ENCODE assay signal across 8 mouse cellular contexts in the genomic region with DNA sequence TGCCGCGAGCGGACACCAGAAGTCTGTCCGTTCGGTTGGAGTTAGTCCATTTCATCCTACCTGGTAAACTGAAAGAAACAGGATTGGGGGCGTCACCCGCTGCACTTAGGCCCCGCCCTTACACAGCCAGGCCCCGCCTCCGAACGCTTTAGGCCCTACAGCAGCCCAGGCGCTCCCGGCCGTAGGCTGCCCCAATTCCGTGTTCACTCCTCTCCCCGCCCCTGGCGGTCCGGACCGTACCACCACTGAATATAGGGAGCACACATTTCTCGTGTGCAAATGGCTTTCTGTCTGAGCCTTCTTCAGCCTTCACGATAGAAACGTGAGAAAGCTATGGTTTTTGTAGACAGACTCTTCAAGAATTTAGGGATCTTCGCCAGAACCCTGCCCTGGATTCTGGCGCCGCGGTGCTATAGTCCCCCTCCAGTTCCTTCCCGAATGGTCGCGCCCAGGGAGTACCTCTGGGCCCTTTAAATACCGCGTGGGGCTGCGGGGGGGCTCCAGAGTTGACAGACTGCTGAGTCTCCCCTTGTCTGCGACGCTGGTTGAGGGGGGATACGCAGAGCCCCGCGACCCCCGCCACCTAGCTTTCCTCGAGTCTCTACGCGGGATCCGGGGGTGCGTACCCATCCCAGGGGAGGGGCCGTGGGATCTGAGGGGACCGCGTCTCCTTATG. TPM values are rescaled to one million over a fixed set of nuclear protein-coding genes. Genes with fewer than 3 reads are reported as not detected.
DNase-seq lines count a peak whose midpoint lies in the region; ATAC-seq lines count a peak whose summit lies in the region.

A gene (plus strand): TSS at position 232 of the 676 bp plus-strand sequence.

- H3K9me3 ChIP-seq in hindbrain, embryonic 12.5 days (replicated peaks), result no peaks in the 10 kb centered on the region

- peak; percentile 98 for ATAC-seq in hindbrain, embryonic 12.5 days (ENCODE audit: low FRiP score)

- H3K27ac ChIP-seq in hindbrain, embryonic 12.5 days, result peak within 1 kb of the TSS; percentile 61; the same call in 1 of the 2 replicates

- H3K9ac ChIP-seq in hindbrain, embryonic 12.5 days, result peak within 1 kb of the TSS; percentile 65

- DNase-seq in NIH3T3 (ENCODE audit: low read depth), result peak; percentile 98
- DNase-seq in cerebellum, postnatal 10 days, result peak; percentile 95 to 96
- peak; percentile 87 to 91 for DNase-seq in frontal cortex, postnatal 10 days (ENCODE audit: low spot score in 2 of 2)
- peak; percentile 94 for DNase-seq in layer of hippocampus, postnatal 14 days (ENCODE audit: low spot score in 2 of 2)
- DNase-seq in lung, postnatal 14 days, result peak; percentile 95
- DNase-seq in retina, adult 2 months (ENCODE audit: low read depth, low spot score), result peak; percentile 93
- DNase-seq in thymus, postnatal 36 days, result peak; percentile 93 to 95

- H3K36me3 ChIP-seq in hindbrain, embryonic 12.5 days, result no peaks in the 10 kb centered on the region

- peak within 1 kb of the TSS; percentile 95 for H3K4me2 ChIP-seq in hindbrain, embryonic 12.5 days (replicated peaks)

- peaks cover 11% of the 10 kb centered on the region for H3K4me1 ChIP-seq in hindbrain, embryonic 12.5 days

- H3K4me3 ChIP-seq in hindbrain, embryonic 12.5 days, result peak within 1 kb of the TSS; percentile 69

- 0 out of 2 replicates have a peak, but pooled peaks cover 4% of the 10 kb centered on the region for H3K27me3 ChIP-seq in hindbrain, embryonic 12.5 days

- under 1% methylated on average over 46 of the region's 46 CpGs for WGBS in hindbrain, embryonic 12.5 days

RNA-seq across cellular contexts. Expression of the gene that starts here (rescaled TPM):
- 20.0 and 22.5 TPM in 2 replicates for polyA plus RNA-seq in hindbrain, embryonic 12.5 days (2016; fragmentation: Nextera tagmentation; extraction: Ambion mirVana)
- total RNA-seq in layer of hippocampus, postnatal 14 days (2021), result 10 to 100 TPM; 24.5 to 25.2 TPM

Comparison
In these comparisons a context has a peak if more than half of its experiments do, and no peak if none do; other contexts are left out.
1. Peak in every context shown above with its lines: DNase-seq, ATAC-seq, H3K4me3 ChIP-seq and H3K27ac ChIP-seq.